Mouse (Mus musculus) lung, postnatal 14 days (tissue): ENCODE measurements around the gene Capn11.

Source experiments
- DNase-seq: peaks from one replicate; pipeline ENCODE4 v3.0.0; 2021

The Capn11 gene

DNA sequence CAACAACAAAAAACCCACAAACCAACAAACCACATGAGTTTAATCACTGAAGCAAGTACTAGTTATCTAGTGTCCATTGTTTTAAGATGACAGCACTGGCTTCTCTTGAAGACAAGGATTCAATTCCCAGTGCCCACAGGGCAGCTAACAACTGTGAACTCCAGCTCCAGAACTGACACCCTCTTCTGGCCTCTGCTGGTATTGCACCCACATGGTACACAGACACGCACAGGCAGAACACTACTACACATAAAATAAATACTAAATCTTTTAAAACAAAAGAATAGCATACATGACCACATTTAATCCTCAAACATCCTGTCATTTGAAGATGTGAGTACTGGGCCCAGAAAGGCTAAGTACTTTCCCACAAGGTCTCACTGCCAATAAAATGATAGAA lies 22.5 kb upstream of the Capn11 start:
- DNase-seq = no peak

GRCm38 (mm10) chr17:45680391-45680980 lies 21.4 kb upstream of the Capn11 start:
- DNase-seq = peak; percentile 54

DNA sequence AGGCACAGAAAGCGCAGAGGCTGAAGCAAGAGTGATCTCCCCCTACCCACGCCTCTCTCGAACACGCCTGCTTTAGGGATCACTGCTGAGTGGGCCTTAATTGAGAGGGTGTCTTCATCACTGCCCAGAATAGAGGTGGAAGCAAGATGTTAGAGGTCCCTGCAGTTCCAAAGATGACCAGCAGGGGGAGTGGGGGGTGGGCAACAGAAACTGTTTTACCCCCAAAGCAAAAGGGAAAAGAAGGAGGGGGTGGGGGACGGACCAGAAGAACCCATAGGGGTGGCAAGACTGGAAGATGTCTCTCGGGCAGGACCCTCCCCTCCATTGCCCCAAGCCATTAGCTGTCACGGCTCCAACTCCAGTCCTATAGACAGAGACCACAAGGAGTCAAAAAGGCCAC lies 19.0 kb upstream of the Capn11 start:
- DNase-seq = peak; percentile 83

DNA sequence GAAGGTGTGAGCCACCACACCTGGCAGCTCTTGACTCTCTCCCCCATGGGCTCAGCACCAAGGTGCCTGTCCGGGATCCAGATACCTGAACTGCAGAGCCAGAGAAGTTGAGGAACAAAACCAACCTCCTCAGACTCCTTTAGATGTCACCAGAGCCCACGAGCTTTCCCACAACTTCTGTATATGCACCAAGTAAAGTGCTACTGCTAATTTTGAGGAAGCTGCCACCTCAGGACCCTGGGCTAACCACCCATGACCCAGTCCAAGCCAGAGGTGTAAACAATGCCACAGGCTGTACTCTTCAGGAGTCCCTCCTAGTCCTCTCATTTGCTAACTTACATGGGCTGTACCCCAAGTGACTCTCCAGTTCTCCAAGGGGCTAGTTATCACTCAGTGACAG lies 13.5 kb upstream of the Capn11 start:
- no peak for DNase-seq

DNA sequence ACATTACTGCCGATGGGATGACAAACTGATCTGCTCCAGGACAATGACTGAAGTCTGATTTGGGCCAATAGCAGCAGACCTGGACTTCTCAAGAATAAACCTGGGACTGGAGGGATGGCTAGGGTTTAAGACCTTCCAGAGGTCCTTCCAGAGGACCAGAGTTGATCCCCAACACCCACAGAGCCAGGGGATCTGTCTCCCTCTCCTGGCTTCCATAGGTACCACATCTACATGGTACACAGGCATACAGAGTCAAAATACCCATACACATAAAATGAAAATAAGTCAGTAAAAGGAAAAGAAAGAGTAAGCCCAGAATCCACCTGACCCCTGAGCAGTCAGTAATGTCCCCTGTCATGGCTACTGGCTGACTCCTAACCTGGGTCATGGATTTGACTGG lies 12.7 kb upstream of the Capn11 start:
- no peak for DNase-seq

DNA sequence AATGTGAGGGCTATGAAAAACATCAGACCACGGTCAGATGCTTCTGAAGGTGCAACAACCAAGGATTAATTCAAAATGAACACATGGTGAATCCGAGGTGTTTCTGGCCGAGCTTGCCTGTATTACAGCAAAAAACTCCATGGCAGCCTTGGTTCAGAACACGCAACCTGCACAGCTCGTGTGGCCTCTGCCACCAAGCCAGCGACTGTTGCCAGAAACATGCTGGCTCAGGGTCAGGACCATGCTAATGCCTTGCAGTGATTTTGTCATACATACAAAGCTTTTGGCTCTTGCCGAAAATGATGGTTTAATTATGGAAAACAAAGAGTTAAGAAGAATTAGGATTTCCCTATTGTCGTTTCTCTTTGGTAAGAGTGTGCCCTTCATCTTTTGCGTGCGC lies 8.9 kb upstream of the Capn11 start:
- no peak for DNase-seq

- DNase-seq = no peak
Measured at GRCm38 (mm10) chr17:45667481-45667880, 8.4 kb upstream of the Capn11 start.

DNA sequence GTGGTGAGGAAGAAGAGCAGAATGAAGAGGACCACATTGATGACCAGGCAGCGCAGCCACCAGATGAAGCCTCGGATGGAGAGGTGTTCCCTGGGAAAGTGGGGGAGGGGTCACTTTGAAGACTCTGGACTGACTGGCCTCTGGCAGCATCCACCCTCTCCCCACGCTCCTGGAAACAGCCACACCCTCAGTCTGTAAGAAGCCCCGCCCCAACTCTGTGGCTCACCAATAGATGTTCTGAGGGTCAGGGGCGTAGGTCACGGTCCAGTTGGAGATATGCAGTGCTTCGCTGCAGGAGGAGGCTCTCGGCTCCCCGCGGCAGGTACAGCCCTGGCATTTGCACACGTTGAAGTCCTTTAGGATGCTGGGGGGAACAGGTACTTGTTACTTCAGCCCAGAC lies 7.0 kb upstream of the Capn11 start:
- no peak for DNase-seq

DNA sequence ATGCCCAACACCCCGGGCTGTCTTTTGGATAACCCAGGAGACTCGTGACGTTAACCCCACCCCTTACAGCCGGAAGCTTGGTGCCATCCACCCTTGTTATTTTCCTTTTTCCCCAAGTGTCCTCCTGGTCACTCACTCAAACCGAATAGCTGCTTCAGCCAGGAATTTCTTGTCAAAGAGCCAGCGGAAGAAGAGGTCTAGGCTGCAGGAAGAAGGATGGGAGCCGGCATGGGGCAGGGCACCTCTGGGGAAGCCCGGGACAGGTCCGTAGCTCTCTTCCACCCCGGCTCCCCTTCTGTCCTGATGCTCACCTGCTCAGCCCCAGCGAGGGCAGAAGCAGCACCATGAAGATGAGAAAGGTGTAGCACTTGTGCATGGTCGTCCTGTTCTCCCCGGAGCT lies 5.5 kb upstream of the Capn11 start:
- DNase-seq = no peak

DNA sequence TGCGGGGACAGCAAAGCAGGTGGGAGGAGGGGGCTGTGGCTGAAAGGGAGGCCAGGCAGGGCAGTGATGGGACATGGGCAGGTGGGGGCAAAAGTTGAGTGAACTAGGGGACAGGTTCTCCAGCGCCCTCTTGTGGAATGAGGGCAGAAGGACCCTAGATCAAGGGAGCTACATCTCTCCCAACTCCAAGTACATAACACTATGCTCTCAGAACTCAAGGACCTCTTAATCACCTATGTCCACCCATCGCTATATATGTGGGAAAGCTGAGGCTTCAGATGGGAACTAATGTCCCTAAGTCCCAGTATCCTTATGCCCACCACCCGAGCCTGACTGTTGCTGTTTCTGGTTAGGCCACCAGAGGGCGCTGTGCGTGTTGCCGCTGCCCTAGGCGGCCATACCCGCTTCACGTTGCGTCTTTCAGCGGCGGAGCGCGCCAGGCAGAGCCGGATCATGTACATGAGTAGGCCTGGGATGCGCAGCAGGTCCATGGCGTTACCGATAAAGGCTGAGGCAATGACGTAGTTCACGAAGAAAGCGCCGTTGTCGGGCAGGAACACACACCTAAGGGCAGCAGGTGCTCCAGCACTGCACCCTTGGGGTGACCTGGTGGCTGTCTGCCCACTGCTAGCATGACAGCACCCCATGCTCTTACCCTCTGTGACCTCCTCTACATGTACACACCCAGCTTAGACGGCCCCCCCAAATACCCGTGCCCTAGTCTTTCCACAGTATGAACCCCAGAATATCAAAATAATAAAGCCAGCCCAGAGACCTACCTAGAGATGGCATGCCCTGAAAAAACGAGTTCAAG lies 4.2 kb upstream of the Capn11 start:
- peak; percentile 82 for DNase-seq

GRCm38 (mm10) chr17:45655820-45656219 lies 3.3 kb downstream of the Capn11 start:
- DNase-seq = peak; percentile 21

DNA sequence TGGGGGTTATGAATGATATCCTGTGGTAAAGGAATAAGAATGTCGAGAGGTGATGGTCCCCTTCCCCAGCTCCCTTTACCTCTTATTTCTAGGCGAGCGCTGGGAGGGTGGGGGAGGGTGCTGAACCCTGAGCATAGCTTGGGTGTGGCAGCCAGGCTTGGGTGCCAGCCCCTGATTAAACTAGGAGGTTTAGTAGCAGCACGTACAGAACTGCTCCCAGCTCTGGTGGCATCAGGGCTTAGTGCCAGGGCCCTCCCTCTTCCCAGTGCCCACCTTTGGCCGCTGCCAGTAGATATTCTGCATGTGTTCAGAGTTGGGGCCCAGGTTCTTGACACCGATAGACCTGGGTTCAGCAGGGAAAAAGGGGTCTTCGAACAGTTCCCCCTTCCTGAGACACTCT lies 5.9 kb downstream of the Capn11 start:
- no peak for DNase-seq

DNA sequence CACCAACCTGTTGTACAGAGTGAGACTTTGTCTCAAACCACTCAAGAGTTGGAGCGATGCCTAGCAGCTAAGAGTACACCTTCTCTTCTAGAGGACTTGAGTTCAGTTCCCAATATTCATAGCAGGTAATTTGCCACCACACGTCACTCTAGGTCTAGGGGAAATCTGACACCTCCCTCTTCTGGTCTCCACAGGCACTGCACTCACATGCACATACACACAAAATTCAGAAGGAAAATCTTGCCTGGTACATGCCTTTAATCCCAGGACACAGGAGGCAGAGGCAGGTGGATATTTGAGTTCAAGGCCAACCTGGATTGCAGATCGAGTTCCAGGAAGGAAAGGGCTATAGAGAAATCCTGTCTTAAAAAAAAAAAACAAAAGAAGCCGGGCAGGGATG lies 14.9 kb downstream of the Capn11 start:
- no peak for DNase-seq

DNA sequence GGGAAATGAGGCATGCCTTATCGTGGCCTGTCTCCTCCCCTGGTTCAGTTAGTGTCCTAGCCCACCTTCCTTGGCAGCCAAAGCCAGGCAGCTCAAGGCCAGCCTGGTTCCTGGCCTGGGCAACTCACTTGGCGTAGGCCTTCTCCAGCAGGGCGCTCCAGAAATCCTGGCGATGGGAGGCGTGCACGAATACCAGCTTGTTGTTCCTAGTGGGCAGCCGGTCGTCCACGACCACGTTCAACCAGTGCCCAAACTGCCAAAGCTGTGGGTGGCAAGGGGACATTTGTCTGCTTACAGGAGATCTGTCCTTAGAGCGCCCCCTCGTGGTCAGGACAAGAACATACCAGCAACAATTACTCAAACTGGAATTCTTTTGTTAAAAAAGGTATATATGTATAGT lies 16.4 kb downstream of the Capn11 start:
- peak; percentile 83 for DNase-seq

DNA sequence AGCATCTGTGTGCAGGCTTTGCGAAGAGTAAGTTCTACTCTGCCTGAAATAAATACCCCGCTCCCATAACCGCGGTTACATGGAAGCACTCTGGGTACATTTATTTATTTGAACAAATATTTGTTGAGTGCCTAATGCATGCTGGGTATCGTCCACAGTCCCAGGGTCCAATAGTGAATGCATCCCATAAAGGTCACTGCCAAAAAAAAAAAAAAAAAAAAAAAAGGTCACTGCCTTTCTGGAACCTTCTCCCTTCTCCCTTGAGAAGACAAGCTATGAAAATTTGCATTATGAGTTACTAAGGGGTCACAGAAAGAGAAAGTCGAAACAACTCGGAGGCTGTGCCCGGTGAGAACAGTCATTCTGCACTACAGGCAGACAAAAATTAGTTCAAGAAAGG lies 17.1 kb downstream of the Capn11 start:
- DNase-seq = no peak

- no peak for DNase-seq
Measured at GRCm38 (mm10) chr17:45638596-45639295, 20.4 kb downstream of the Capn11 start.

GRCm38 (mm10) chr17:45634033-45634432 lies 25.1 kb downstream of the Capn11 start:
- no peak for DNase-seq

GRCm38 (mm10) chr17:45631940-45632339 lies 27.2 kb downstream of the Capn11 start:
- DNase-seq = no peak

DNA sequence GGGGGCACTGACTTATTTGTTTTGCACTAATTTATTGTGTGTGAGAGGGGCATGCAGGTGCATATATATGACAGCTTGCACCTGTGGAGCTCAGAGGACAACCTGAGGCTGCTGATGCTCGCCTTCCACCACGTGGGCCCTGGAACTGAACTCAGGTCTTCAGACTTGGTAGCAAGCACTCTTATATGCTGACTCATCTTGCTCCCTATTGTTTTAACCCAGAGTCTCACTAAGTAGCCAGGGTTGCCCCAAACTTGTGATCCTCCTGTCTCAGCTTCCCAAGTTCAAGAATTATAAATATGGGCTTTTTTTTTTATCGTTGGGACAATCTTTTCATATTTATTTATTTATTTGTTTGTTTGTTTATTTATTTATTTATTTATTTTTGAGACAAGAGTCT lies 28.1 kb downstream of the Capn11 start:
- no peak for DNase-seq

DNA sequence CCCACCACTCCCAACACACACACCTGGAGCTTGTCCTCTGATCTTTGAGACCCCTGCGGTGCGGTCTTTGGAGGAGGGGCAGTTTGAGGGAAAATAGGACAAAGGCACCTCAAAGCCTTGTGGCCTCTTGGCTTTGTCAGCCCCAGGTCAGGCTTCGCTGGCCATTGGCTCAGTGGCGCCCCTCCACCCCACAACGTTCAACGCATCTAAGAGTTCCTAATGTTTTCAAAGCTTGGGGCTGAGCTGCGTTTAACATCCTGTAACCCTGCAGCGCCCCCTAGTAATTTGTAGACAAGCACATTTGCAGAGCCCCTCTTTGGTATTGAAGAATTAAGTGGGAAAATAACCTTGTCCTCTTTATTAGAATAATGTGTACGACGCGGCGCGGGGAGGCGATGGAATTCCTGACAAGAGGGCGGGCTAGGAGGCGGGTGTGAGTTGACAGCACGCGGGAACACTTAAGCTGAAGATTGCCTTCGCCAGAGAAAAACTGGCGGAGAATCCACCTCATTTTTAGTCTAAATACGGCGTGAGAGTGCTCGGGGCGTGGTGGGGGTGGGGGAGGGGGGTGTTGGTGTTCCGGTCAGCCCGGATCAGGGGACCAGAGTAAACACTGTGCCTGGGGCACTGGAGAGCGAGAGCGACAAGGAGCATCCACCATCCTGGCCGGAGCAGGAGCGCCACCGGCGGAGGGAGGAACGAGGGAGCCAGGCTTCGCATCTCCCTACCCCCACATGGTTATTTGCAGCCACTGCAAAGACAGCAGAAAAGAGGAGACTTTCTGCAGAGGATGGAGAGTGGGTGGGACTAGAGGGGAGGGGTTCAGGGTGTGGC lies 29.0 kb downstream of the Capn11 start:
- DNase-seq = peak; percentile 78

DNA sequence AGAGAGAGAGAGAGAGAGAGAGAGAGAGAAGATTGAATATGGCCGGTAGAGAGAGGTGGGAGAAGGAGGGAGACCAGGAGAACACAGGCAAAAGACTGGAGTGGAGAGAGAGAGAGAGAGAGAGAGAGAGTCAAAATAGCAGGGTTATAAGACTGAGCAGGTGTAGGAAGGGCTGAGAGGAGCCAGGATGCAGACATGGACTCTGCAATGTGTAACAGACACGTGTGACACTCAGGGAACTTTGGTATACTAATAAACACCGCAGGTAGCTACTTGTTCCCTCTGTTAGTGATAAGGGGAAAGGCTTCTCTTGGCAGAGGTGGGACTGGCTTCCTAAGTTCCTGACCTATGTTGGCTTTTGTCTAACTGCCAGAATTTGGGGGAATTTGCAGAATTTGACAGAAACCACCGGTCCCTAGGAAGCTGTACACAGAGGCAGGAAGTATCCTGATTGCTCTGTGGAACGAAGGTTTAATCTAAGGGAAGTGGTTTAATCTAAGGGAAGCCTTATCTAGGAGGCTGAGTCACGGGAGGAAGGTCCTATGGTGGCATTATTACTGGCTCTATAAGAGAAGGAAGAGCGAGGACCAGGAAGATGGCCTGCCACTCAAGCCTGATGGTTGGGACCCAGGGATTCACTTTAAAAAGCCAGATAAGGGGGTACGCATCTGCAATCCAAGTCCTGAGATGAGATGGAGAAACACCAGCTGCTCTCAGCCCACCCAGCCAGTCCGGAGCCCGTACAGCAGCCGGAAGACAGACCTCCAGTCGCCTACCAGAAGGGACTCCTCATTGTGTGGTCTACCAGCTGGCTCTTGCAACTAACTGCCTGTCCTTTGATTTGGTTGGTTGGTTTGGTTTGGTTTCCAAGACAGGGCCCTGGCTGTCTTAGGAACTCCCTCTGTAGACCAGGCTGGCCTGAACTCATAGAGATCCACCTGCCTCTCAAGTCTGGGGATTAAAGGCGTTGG lies 30.0 kb downstream of the Capn11 start:
- DNase-seq = peak; percentile 18

- DNase-seq = no peak
Measured at GRCm38 (mm10) chr17:45628160-45628559, 31.0 kb downstream of the Capn11 start.
